Mouse (Mus musculus): ENCODE data around the gene Ap1g1. TPM values are rescaled to one million over a fixed set of nuclear protein-coding genes. Genes with fewer than 3 reads are reported as not detected.

Ap1g1 gene
- polyA plus RNA-seq, 1 experiment from 2014 or later, result 34.5 TPM

- DNase-seq (ENCODE audit: low spot score) (no peak), ATAC-seq (replicated peaks; ENCODE audit: low FRiP score, low TSS enrichment, low read depth) (no peak)
- H3K36me3 ChIP-seq (ENCODE audit: control insufficient read depth, insufficient read depth, low read length), result peaks cover 23% of the 10 kb centered on the region
- no peak overlapping the region for H3K4me2 ChIP-seq (ENCODE audit: low read length)
- no peaks in the 10 kb centered on the region for H3K4me1 ChIP-seq (replicated peaks; ENCODE audit: control insufficient read depth, insufficient read depth, low read length)
- H3K4me3 ChIP-seq (ENCODE audit: low read depth, low read length), result no peak overlapping the region
- WGBS, result 94% methylated on average over 2 of the region's 2 CpGs
- H3K9ac ChIP-seq (ENCODE audit: low read length), result no peak overlapping the region
- H3K27me3 ChIP-seq (replicated peaks; ENCODE audit: control insufficient read depth, insufficient read depth, low read length), result no peaks in the 10 kb centered on the region
- no peaks in the 10 kb centered on the region for H3K9me3 ChIP-seq (ENCODE audit: control insufficient read depth, low read length)
- no peak overlapping the region for H3K27ac ChIP-seq (ENCODE audit: low read depth)
Observed at GRCm38 (mm10) chr8:109823561-109823960, 45.2 kb downstream of the Ap1g1 start.

GRCm38 (mm10) chr8:109839822-109840221 is 61.5 kb downstream of the Ap1g1 start:
- no peak overlapping the region for H3K4me3 ChIP-seq (ENCODE audit: low read depth, low read length)
- DNase-seq (ENCODE audit: low spot score) (no peak), ATAC-seq (replicated peaks; ENCODE audit: low FRiP score, low TSS enrichment, low read depth) (no peak)
- H3K36me3 ChIP-seq (ENCODE audit: control insufficient read depth, insufficient read depth, low read length), result peaks cover 62% of the 10 kb centered on the region
- WGBS, result 95% methylated on average over 2 of the region's 2 CpGs
- no peak overlapping the region for H3K27ac ChIP-seq (ENCODE audit: low read depth)
- H3K27me3 ChIP-seq (replicated peaks; ENCODE audit: control insufficient read depth, insufficient read depth, low read length), result no peaks in the 10 kb centered on the region
- H3K4me2 ChIP-seq (ENCODE audit: low read length), result no peak overlapping the region
- H3K4me1 ChIP-seq (replicated peaks; ENCODE audit: control insufficient read depth, insufficient read depth, low read length), result no peaks in the 10 kb centered on the region
- H3K9me3 ChIP-seq (ENCODE audit: control insufficient read depth, low read length), result no peaks in the 10 kb centered on the region
- H3K9ac ChIP-seq (ENCODE audit: low read length), result no peak overlapping the region

GRCm38 (mm10) chr8:109842468-109842867 is 64.1 kb downstream of the Ap1g1 start:
- Histone ChIP-seq H3K27me3 (replicated peaks; ENCODE audit: control insufficient read depth, insufficient read depth, low read length) (no peaks in the 10 kb centered on the region), H3K9ac (ENCODE audit: low read length) (no peak overlapping the region), H3K4me1 (replicated peaks; ENCODE audit: control insufficient read depth, insufficient read depth, low read length) (no peaks in the 10 kb centered on the region), H3K27ac (ENCODE audit: low read depth) (no peak overlapping the region), H3K9me3 (ENCODE audit: control insufficient read depth, low read length) (no peaks in the 10 kb centered on the region), H3K36me3 (ENCODE audit: control insufficient read depth, insufficient read depth, low read length) (peaks cover 62% of the 10 kb centered on the region), H3K4me3 (ENCODE audit: low read depth, low read length) (no peak overlapping the region), H3K4me2 (ENCODE audit: low read length) (no peak overlapping the region)
- WGBS, result 93% methylated on average over 1 of the region's 1 CpGs
- ATAC-seq (replicated peaks; ENCODE audit: low FRiP score, low TSS enrichment, low read depth) (no peak), DNase-seq (ENCODE audit: low spot score) (no peak)

GRCm38 (mm10) chr8:109847866-109848265 is 69.5 kb downstream of the Ap1g1 start:
- Histone ChIP-seq H3K4me2 (ENCODE audit: low read length) (no peak overlapping the region), H3K27ac (ENCODE audit: low read depth) (no peak overlapping the region), H3K4me1 (replicated peaks; ENCODE audit: control insufficient read depth, insufficient read depth, low read length) (no peaks in the 10 kb centered on the region), H3K36me3 (ENCODE audit: control insufficient read depth, insufficient read depth, low read length) (peaks cover 84% of the 10 kb centered on the region), H3K9ac (ENCODE audit: low read length) (no peak overlapping the region), H3K4me3 (ENCODE audit: low read depth, low read length) (no peak overlapping the region), H3K9me3 (ENCODE audit: control insufficient read depth, low read length) (no peaks in the 10 kb centered on the region), H3K27me3 (replicated peaks; ENCODE audit: control insufficient read depth, insufficient read depth, low read length) (no peaks in the 10 kb centered on the region)
- DNase-seq (ENCODE audit: low spot score), result no peak
- no peak for ATAC-seq (replicated peaks; ENCODE audit: low FRiP score, low TSS enrichment, low read depth)
- 60% methylated on average over 2 of the region's 2 CpGs for WGBS

GRCm38 (mm10) chr8:109848981-109849380 is 70.6 kb downstream of the Ap1g1 start:
- DNase-seq (ENCODE audit: low spot score) (no peak), ATAC-seq (replicated peaks; ENCODE audit: low FRiP score, low TSS enrichment, low read depth) (no peak)
- Histone ChIP-seq H3K27me3 (replicated peaks; ENCODE audit: control insufficient read depth, insufficient read depth, low read length) (no peaks in the 10 kb centered on the region), H3K36me3 (ENCODE audit: control insufficient read depth, insufficient read depth, low read length) (peaks cover 83% of the 10 kb centered on the region), H3K27ac (ENCODE audit: low read depth) (no peak overlapping the region), H3K9ac (ENCODE audit: low read length) (no peak overlapping the region), H3K4me1 (replicated peaks; ENCODE audit: control insufficient read depth, insufficient read depth, low read length) (no peaks in the 10 kb centered on the region), H3K4me3 (ENCODE audit: low read depth, low read length) (no peak overlapping the region), H3K4me2 (ENCODE audit: low read length) (no peak overlapping the region), H3K9me3 (ENCODE audit: control insufficient read depth, low read length) (no peaks in the 10 kb centered on the region)
- WGBS, result 86% methylated on average over 3 of the region's 3 CpGs

- Histone ChIP-seq H3K27me3 (replicated peaks; ENCODE audit: control insufficient read depth, insufficient read depth, low read length) (no peaks in the 10 kb centered on the region), H3K4me1 (replicated peaks; ENCODE audit: control insufficient read depth, insufficient read depth, low read length) (no peaks in the 10 kb centered on the region), H3K36me3 (ENCODE audit: control insufficient read depth, insufficient read depth, low read length) (peaks cover 86% of the 10 kb centered on the region), H3K4me2 (ENCODE audit: low read length) (no peak overlapping the region), H3K9me3 (ENCODE audit: control insufficient read depth, low read length) (no peaks in the 10 kb centered on the region), H3K27ac (ENCODE audit: low read depth) (no peak overlapping the region), H3K4me3 (ENCODE audit: low read depth, low read length) (no peak overlapping the region), H3K9ac (ENCODE audit: low read length) (no peak overlapping the region)
- 39% methylated on average over 6 of the region's 6 CpGs for WGBS
- ATAC-seq (replicated peaks; ENCODE audit: low FRiP score, low TSS enrichment, low read depth), result no peak; the same call in 1 of the 2 replicates
- peak; percentile 73 for DNase-seq (ENCODE audit: low spot score)
Observed at GRCm38 (mm10) chr8:109853423-109853822, 75.1 kb downstream of the Ap1g1 start.

- H3K27me3 ChIP-seq (replicated peaks; ENCODE audit: control insufficient read depth, insufficient read depth, low read length), result no peaks in the 10 kb centered on the region
- H3K4me3 ChIP-seq (ENCODE audit: low read depth, low read length), result no peak overlapping the region
- peaks cover 90% of the 10 kb centered on the region for H3K36me3 ChIP-seq (ENCODE audit: control insufficient read depth, insufficient read depth, low read length)
- H3K27ac ChIP-seq (ENCODE audit: low read depth), result no peak overlapping the region
- no peaks in the 10 kb centered on the region for H3K4me1 ChIP-seq (replicated peaks; ENCODE audit: control insufficient read depth, insufficient read depth, low read length)
- H3K9ac ChIP-seq (ENCODE audit: low read length), result no peak overlapping the region
- no peak for DNase-seq (ENCODE audit: low spot score)
- 86% methylated on average over 4 of the region's 4 CpGs for WGBS
- H3K9me3 ChIP-seq (ENCODE audit: control insufficient read depth, low read length), result no peaks in the 10 kb centered on the region
- ATAC-seq (replicated peaks; ENCODE audit: low FRiP score, low TSS enrichment, low read depth), result no peak
- no peak overlapping the region for H3K4me2 ChIP-seq (ENCODE audit: low read length)
Observed at GRCm38 (mm10) chr8:109854522-109854921, 76.2 kb downstream of the Ap1g1 start.

GRCm38 (mm10) chr8:109855451-109855850 is 77.1 kb downstream of the Ap1g1 start:
- DNase-seq (ENCODE audit: low spot score) (no peak), ATAC-seq (replicated peaks; ENCODE audit: low FRiP score, low TSS enrichment, low read depth) (no peak)
- H3K27ac ChIP-seq (ENCODE audit: low read depth), result no peak overlapping the region
- 98% methylated on average over 6 of the region's 6 CpGs for WGBS
- no peaks in the 10 kb centered on the region for H3K27me3 ChIP-seq (replicated peaks; ENCODE audit: control insufficient read depth, insufficient read depth, low read length)
- H3K36me3 ChIP-seq (ENCODE audit: control insufficient read depth, insufficient read depth, low read length), result peaks cover 90% of the 10 kb centered on the region
- H3K9me3 ChIP-seq (ENCODE audit: control insufficient read depth, low read length), result no peaks in the 10 kb centered on the region
- no peaks in the 10 kb centered on the region for H3K4me1 ChIP-seq (replicated peaks; ENCODE audit: control insufficient read depth, insufficient read depth, low read length)
- H3K4me2 ChIP-seq (ENCODE audit: low read length), result no peak overlapping the region
- H3K4me3 ChIP-seq (ENCODE audit: low read depth, low read length), result no peak overlapping the region
- H3K9ac ChIP-seq (ENCODE audit: low read length), result no peak overlapping the region

GRCm38 (mm10) chr8:109863398-109863797 is 85.0 kb downstream of the Ap1g1 start:
- Histone ChIP-seq H3K4me1 (replicated peaks; ENCODE audit: control insufficient read depth, insufficient read depth, low read length) (peaks cover 3% of the 10 kb centered on the region), H3K4me3 (ENCODE audit: low read depth, low read length) (no peak overlapping the region), H3K27ac (ENCODE audit: low read depth) (no peak overlapping the region), H3K9ac (ENCODE audit: low read length) (no peak overlapping the region), H3K4me2 (ENCODE audit: low read length) (no peak overlapping the region), H3K27me3 (replicated peaks; ENCODE audit: control insufficient read depth, insufficient read depth, low read length) (no peaks in the 10 kb centered on the region), H3K9me3 (ENCODE audit: control insufficient read depth, low read length) (no peaks in the 10 kb centered on the region), H3K36me3 (ENCODE audit: control insufficient read depth, insufficient read depth, low read length) (peaks cover 45% of the 10 kb centered on the region)
- DNase-seq (ENCODE audit: low spot score), result no peak
- WGBS, result 69% methylated on average over 2 of the region's 2 CpGs
- no peak for ATAC-seq (replicated peaks; ENCODE audit: low FRiP score, low TSS enrichment, low read depth)
